10 mouse cellular contexts compared by ENCODE assay signal in the genomic region with DNA sequence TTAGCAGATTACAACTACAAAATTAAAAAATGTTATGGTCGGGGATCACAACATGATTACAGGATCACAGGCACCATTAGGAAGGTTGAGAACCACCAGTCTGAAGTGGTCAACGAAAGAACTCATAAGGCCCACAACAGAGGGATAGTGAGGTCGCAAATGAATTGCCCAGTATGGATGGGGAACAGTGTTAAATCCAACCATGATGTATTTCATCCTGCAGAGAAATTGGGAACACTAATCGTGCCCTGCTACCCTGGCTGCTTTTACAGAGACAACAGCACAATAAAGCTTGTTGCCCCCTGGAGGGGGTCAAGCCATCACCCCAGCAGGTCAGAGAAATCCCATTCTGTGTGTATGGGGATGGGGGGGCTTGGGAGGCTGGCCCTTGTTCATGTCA. TPM values are rescaled to one million over a fixed set of nuclear protein-coding genes. Genes with fewer than 3 reads are reported as not detected.
A peak's percentile ranks its signal among the peaks of the same experiment; 100 is the strongest.
DNase-seq lines count a peak whose midpoint lies in the region; ATAC-seq and TF ChIP-seq lines count a peak whose summit lies in the region.
"Had no signal": no experiment of that assay in that cellular context is flagged by ENCODE, and none has a peak within 500 bp of the region (broad histone marks: within the 10 kb centered on the region; RNA-seq: fewer than 3 reads in every experiment).

No protein-coding gene starts in this region.

- no peak for TF ChIP-seq EP300 in MEL (IDR thresholded peaks at IDR 0.05; ENCODE audit: low read depth in 1 of 2, low read length in 2 of 2)

- peak overlapping the region; percentile 94 for H3K4me3 ChIP-seq in heart, embryonic 16.5 days (ENCODE audit: low read length)
- H3K4me3 ChIP-seq in MEL (ENCODE audit: control insufficient read depth in 1 of 2, insufficient read depth in 1 of 2, low read depth in 2 of 2, low read length in 2 of 2), result peak overlapping the region; percentile 53 to 94
- H3K4me3 ChIP-seq in hindbrain, embryonic 14.5 days (replicated peaks; ENCODE audit: low read length), result peak overlapping the region; percentile 87
- H3K4me3 ChIP-seq in midbrain, embryonic 12.5 days, result peak overlapping the region; percentile 96
- no peak overlapping the region for H3K4me3 ChIP-seq in left cerebral cortex, adult 2 months

- peak overlapping the region; percentile 94; the same call in 1 of the 2 replicates for H3K27ac ChIP-seq in heart, embryonic 16.5 days (ENCODE audit: low read length)
- peak overlapping the region; percentile 88 for H3K27ac ChIP-seq in MEL (ENCODE audit: control insufficient read depth, low read depth, low read length)
- no peak overlapping the region for H3K27ac ChIP-seq in hindbrain, embryonic 14.5 days
- H3K27ac ChIP-seq in midbrain, embryonic 12.5 days (replicated peaks), result peak overlapping the region; percentile 92; the same call in 1 of the 2 replicates
- no peak overlapping the region; the same call in 1 of the 2 replicates for H3K27ac ChIP-seq in left cerebral cortex, adult 2 months

- 63% methylated on average over 4 of the region's 4 CpGs for WGBS in heart, embryonic 16.5 days
- 54% methylated on average over 4 of the region's 4 CpGs for WGBS in hindbrain, embryonic 14.5 days
- WGBS in midbrain, embryonic 12.5 days, result 53% methylated on average over 4 of the region's 4 CpGs

- H3K27me3 ChIP-seq in heart, embryonic 16.5 days (ENCODE audit: control insufficient read depth, insufficient read depth, low read length), result no peaks in the 10 kb centered on the region
- no peaks in the 10 kb centered on the region for H3K27me3 ChIP-seq in MEL (ENCODE audit: control insufficient read depth in 1 of 2, insufficient read depth in 2 of 2, low read length in 2 of 2)
- no peaks in the 10 kb centered on the region for H3K27me3 ChIP-seq in hindbrain, embryonic 14.5 days (ENCODE audit: control insufficient read depth, insufficient read depth, low read length)
- no peaks in the 10 kb centered on the region for H3K27me3 ChIP-seq in midbrain, embryonic 12.5 days

- peaks cover 46% of the 10 kb centered on the region for H3K36me3 ChIP-seq in heart, embryonic 16.5 days (ENCODE audit: control insufficient read depth, insufficient read depth)
- peaks cover 32 to 40% of the 10 kb centered on the region in 2 experiments for H3K36me3 ChIP-seq in MEL (ENCODE audit: control insufficient read depth in 1 of 2, insufficient read depth in 2 of 2, low read length in 2 of 2)
- peaks cover 65% of the 10 kb centered on the region for H3K36me3 ChIP-seq in hindbrain, embryonic 14.5 days (replicated peaks; ENCODE audit: control insufficient read depth, insufficient read depth)
- peaks cover 65% of the 10 kb centered on the region for H3K36me3 ChIP-seq in midbrain, embryonic 12.5 days

- H3K4me2 ChIP-seq in heart, embryonic 16.5 days (ENCODE audit: low read depth, low read length), result peak overlapping the region; percentile 89
- peak overlapping the region; percentile 94 for H3K4me2 ChIP-seq in hindbrain, embryonic 14.5 days (replicated peaks)
- peak overlapping the region; percentile 93 for H3K4me2 ChIP-seq in midbrain, embryonic 12.5 days (replicated peaks)

- no peak for TF ChIP-seq RAD21 in MEL (IDR thresholded peaks at IDR 0.05; ENCODE audit: low read depth, low read length)

- intact Hi-C loops in heart, postnatal 36 days (cut with DNase I), result no loop called here
- intact Hi-C loops in left cerebral cortex, adult 2 months (cut with DNase I), result no loop called here

- DNase-seq in heart, postnatal 36 days, result no peak
- peak; percentile 32 for DNase-seq in MEL (ENCODE audit: low read depth, low spot score)
- no peak for DNase-seq in hindbrain, embryonic 14.5 days (ENCODE audit: low spot score)
- DNase-seq in left cerebral cortex, adult 2 months (ENCODE audit: extremely low spot score in 1 of 2, low spot score in 2 of 2), result no peak
- DNase-seq in thymus, postnatal 4 days, result no peak
- no peak for DNase-seq in urinary bladder, adult 18-20 months (ENCODE audit: low spot score in 2 of 2)
- DNase-seq: cerebellum, postnatal 14 days had no signal

- no peaks in the 10 kb centered on the region for H3K9me3 ChIP-seq in heart, embryonic 16.5 days (replicated peaks; ENCODE audit: control insufficient read depth, low read length)
- H3K9me3 ChIP-seq in MEL (replicated peaks; ENCODE audit: insufficient read depth, low read length), result no peaks in the 10 kb centered on the region
- no peaks in the 10 kb centered on the region for H3K9me3 ChIP-seq in hindbrain, embryonic 14.5 days (ENCODE audit: control insufficient read depth, low read length)
- no peaks in the 10 kb centered on the region for H3K9me3 ChIP-seq in midbrain, embryonic 12.5 days

- peaks cover 26% of the 10 kb centered on the region for H3K4me1 ChIP-seq in heart, embryonic 16.5 days (ENCODE audit: control insufficient read depth, insufficient read depth, low read length)
- peaks cover 4 to 18% of the 10 kb centered on the region in 2 experiments; a peak in 3 of 4 replicates for H3K4me1 ChIP-seq in MEL (ENCODE audit: control insufficient read depth in 1 of 2, insufficient read depth in 2 of 2, low read length in 2 of 2)
- H3K4me1 ChIP-seq in hindbrain, embryonic 14.5 days (replicated peaks; ENCODE audit: control insufficient read depth, insufficient read depth, low read length), result peaks cover 28% of the 10 kb centered on the region
- H3K4me1 ChIP-seq in midbrain, embryonic 12.5 days, result peaks cover 42% of the 10 kb centered on the region

- H3K79me2 ChIP-seq in MEL (ENCODE audit: control insufficient read depth, insufficient read depth, low read length, poor library complexity), result peaks cover 57% of the 10 kb centered on the region

- TF ChIP-seq POLR2A in MEL (IDR thresholded peaks at IDR 0.05; ENCODE audit: control insufficient read depth in 1 of 2, insufficient read depth in 1 of 2, low read depth in 1 of 2, low read length in 2 of 2, poor library complexity in 1 of 2), result peak in 1 of 2 experiments; percentile 36; a peak in 1 of 4 replicates

- ATAC-seq in heart, embryonic 16.5 days (replicated peaks; ENCODE audit: extremely low read depth, insufficient read depth, low FRiP score), result no peak
- ATAC-seq in hindbrain, embryonic 14.5 days (ENCODE audit: low FRiP score), result no peak
- no peak for ATAC-seq in midbrain, embryonic 12.5 days (ENCODE audit: low FRiP score, low read depth)

- no peak for TF ChIP-seq CTCF in MEL (IDR thresholded peaks at IDR 0.05 in 2 of 3, conservative IDR thresholded peaks at IDR 0.05 in 1 of 3; ENCODE audit: control insufficient read depth in 1 of 3, insufficient read depth in 1 of 3, low read depth in 2 of 3, low read length in 3 of 3, poor library complexity in 1 of 3, severe bottlenecking in 1 of 3)
- no peak for TF ChIP-seq CTCF in left cerebral cortex, adult 2 months (IDR thresholded peaks at IDR 0.05)

- peak overlapping the region; percentile 95; the same call in 1 of the 2 replicates for H3K9ac ChIP-seq in heart, embryonic 16.5 days (ENCODE audit: low read length)
- peak overlapping the region; percentile 93 for H3K9ac ChIP-seq in MEL (ENCODE audit: control insufficient read depth, low read depth, low read length, poor library complexity, severe bottlenecking)
- H3K9ac ChIP-seq in hindbrain, embryonic 14.5 days, result peak overlapping the region; percentile 74
- peak overlapping the region; percentile 92 for H3K9ac ChIP-seq in midbrain, embryonic 12.5 days (replicated peaks)

RNA-seq across cellular contexts. Expression of gene Ranbp1, which starts 1.7 kb away (rescaled TPM):
- polyA plus RNA-seq in heart, embryonic 16.5 days (2015; fragmentation: Nextera tagmentation; extraction: Ambion mirVana), result 295 and 343 TPM in 2 replicates
- 10 to 100 TPM; 34.5 to 42.1 TPM for total RNA-seq in heart, postnatal 36 days (2021)
- 420 and 440 TPM in 2 replicates for total RNA-seq in MEL (2012; rRNA removed)
- 100 to 1,000 TPM; 162 to 681 TPM for polyA plus RNA-seq in MEL (2012; ENCODE audit: insufficient read depth in 1 of 2, insufficient read length in 2 of 2, low read depth in 1 of 2, low replicate concordance in 2 of 2, missing spikeins in 1 of 2)
- polyA plus RNA-seq in hindbrain, embryonic 14.5 days (2014; fragmentation: Nextera tagmentation; extraction: Ambion mirVana), result 411 and 415 TPM in 2 replicates
- 869 and 888 TPM in 2 replicates for polyA plus RNA-seq in midbrain, embryonic 12.5 days (2016; fragmentation: Nextera tagmentation; extraction: Ambion mirVana)
- total RNA-seq in left cerebral cortex, adult 2 months (2021), result 10 to 100 TPM; 87.3 to 92.9 TPM

RNA-seq across cellular contexts. Expression of gene Trmt2a, which starts 1.8 kb away (rescaled TPM):
- 65.9 and 69.9 TPM in 2 replicates for polyA plus RNA-seq in heart, embryonic 16.5 days (2015; fragmentation: Nextera tagmentation; extraction: Ambion mirVana)
- total RNA-seq in heart, postnatal 36 days (2021), result 10 to 100 TPM; 16.1 to 19.8 TPM
- total RNA-seq in MEL (2012; rRNA removed), result 132 and 178 TPM in 2 replicates
- 100 to 1,000 TPM in 1 of 2 experiments, not detected in 1; 185 TPM for polyA plus RNA-seq in MEL (2012; ENCODE audit: insufficient read depth in 1 of 2, insufficient read length in 2 of 2, low read depth in 1 of 2, low replicate concordance in 2 of 2, missing spikeins in 1 of 2)
- 70.9 and 77.0 TPM in 2 replicates for polyA plus RNA-seq in hindbrain, embryonic 14.5 days (2014; fragmentation: Nextera tagmentation; extraction: Ambion mirVana)
- 112 and 120 TPM in 2 replicates for polyA plus RNA-seq in midbrain, embryonic 12.5 days (2016; fragmentation: Nextera tagmentation; extraction: Ambion mirVana)
- total RNA-seq in left cerebral cortex, adult 2 months (2021), result 10 to 100 TPM; 43.6 to 47.7 TPM

RNA-seq across cellular contexts. Expression of gene Gm49776, which starts 7.9 kb away (rescaled TPM):
- 3.2 TPM in 1 of 2 replicates, not detected in the other for polyA plus RNA-seq in heart, embryonic 16.5 days (2015; fragmentation: Nextera tagmentation; extraction: Ambion mirVana)
- not detected for total RNA-seq in heart, postnatal 36 days (2021)
- 0.77 and 0.85 TPM in 2 replicates for total RNA-seq in MEL (2012; rRNA removed)
- polyA plus RNA-seq in MEL (2012; ENCODE audit: insufficient read depth in 1 of 2, insufficient read length in 2 of 2, low read depth in 1 of 2, low replicate concordance in 2 of 2, missing spikeins in 1 of 2), result 10 to 100 TPM in 1 of 2 experiments, not detected in 1; 32.7 TPM
- polyA plus RNA-seq in hindbrain, embryonic 14.5 days (2014; fragmentation: Nextera tagmentation; extraction: Ambion mirVana), result 5.3 TPM in 1 of 2 replicates, not detected in the other
- polyA plus RNA-seq in midbrain, embryonic 12.5 days (2016; fragmentation: Nextera tagmentation; extraction: Ambion mirVana), result 1.9 and 3.3 TPM in 2 replicates
- not detected for total RNA-seq in left cerebral cortex, adult 2 months (2021)
- polyA plus RNA-seq: large intestine, adult 2 months had no signal

RNA-seq across cellular contexts. Expression of gene Zdhhc8, which starts 15.3 kb away (rescaled TPM):
- polyA plus RNA-seq in heart, embryonic 16.5 days (2015; fragmentation: Nextera tagmentation; extraction: Ambion mirVana), result 16.3 and 22.7 TPM in 2 replicates
- total RNA-seq in heart, postnatal 36 days (2021), result 10 to 100 TPM; 19.7 to 21.5 TPM
- total RNA-seq in MEL (2012; rRNA removed), result 9.1 and 9.6 TPM in 2 replicates
- polyA plus RNA-seq in MEL (2012; ENCODE audit: insufficient read depth in 1 of 2, insufficient read length in 2 of 2, low read depth in 1 of 2, low replicate concordance in 2 of 2, missing spikeins in 1 of 2), result 10 to 100 TPM in 1 of 2 experiments, not detected in 1; 33.2 TPM
- polyA plus RNA-seq in hindbrain, embryonic 14.5 days (2014; fragmentation: Nextera tagmentation; extraction: Ambion mirVana), result 14.8 and 16.4 TPM in 2 replicates
- 15.0 and 16.6 TPM in 2 replicates for polyA plus RNA-seq in midbrain, embryonic 12.5 days (2016; fragmentation: Nextera tagmentation; extraction: Ambion mirVana)
- 100 to 1,000 TPM; 132 to 134 TPM for total RNA-seq in left cerebral cortex, adult 2 months (2021)

RNA-seq across cellular contexts. Expression of gene Ccdc188, which starts 32.6 kb away (rescaled TPM):
- polyA plus RNA-seq in heart, embryonic 16.5 days (2015; fragmentation: Nextera tagmentation; extraction: Ambion mirVana), result 0.17 TPM in 1 of 2 replicates, not detected in the other
- total RNA-seq in heart, postnatal 36 days (2021), result not detected
- not detected in 2 replicates for total RNA-seq in MEL (2012; rRNA removed)
- polyA plus RNA-seq in MEL (2012; ENCODE audit: insufficient read depth in 1 of 2, insufficient read length in 2 of 2, low read depth in 1 of 2, low replicate concordance in 2 of 2, missing spikeins in 1 of 2), result not detected
- polyA plus RNA-seq in hindbrain, embryonic 14.5 days (2014; fragmentation: Nextera tagmentation; extraction: Ambion mirVana), result not detected in 2 replicates
- polyA plus RNA-seq in midbrain, embryonic 12.5 days (2016; fragmentation: Nextera tagmentation; extraction: Ambion mirVana), result not detected in 2 replicates
- total RNA-seq in left cerebral cortex, adult 2 months (2021), result not detected
- polyA plus RNA-seq: large intestine, adult 2 months had no signal

Comparison
In these comparisons a context has a peak if more than half of its experiments do, and no peak if none do; other contexts are left out.
1. H3K27ac ChIP-seq: peak in heart, embryonic 16.5 days (single experiment), MEL (single experiment) and midbrain, embryonic 12.5 days (single experiment); none in hindbrain, embryonic 14.5 days (single experiment) and left cerebral cortex, adult 2 months (single experiment).
2. Peak in every context shown above with its lines, with median percentiles within 50 percentile points of each other: H3K4me2 ChIP-seq and H3K9ac ChIP-seq.